8 mouse cellular contexts compared by ENCODE assay signal in the genomic region with DNA sequence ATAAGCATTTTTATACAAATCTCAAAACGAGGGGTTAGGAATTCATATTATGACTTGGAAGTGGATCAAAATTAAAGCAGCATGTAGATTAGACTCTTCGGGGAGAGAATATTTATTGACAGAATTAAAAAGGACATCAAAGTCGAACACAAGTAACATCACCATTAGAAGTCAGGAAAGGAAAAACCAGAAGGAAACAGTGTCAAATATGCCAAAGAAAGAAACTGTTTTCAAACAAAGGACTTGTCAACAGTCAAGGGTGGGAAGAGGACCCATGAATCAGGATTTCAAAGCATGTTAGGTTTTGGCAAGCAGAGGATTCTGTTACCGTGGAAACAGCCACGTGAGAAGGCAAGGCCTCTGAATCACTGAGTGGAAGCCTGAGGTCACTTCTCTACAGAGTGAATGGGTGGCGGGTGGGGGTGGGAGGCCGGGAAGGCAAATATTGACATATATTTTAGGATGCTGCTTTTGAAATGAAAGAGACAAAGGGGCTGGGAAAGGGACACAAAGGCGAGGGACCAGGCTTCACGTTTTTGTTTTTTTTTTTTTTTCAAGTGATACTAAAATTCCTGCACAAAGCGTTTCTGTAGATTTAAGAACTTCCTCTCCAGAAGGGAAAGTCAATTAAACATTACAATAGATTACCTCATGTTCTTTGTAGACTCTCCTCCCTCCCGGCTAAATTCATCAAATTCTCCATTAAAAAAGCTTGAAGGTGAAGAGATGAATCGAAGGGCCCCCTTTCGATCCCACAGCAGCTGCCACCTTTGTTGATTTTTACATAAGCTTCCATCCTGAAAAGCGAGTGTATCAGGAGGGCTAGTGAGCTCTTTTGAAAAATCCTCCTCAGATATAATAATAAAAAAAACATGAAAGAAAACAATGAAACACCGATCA. TPM values are rescaled to one million over a fixed set of nuclear protein-coding genes. Genes with fewer than 3 reads are reported as not detected.
A peak's percentile ranks its signal among the peaks of the same experiment; 100 is the strongest.
DNase-seq lines count a peak whose midpoint lies in the region; ATAC-seq lines count a peak whose summit lies in the region.
"Had no signal": no experiment of that assay in that cellular context is flagged by ENCODE, and none has a peak within 500 bp of the region (broad histone marks: within the 10 kb centered on the region; RNA-seq: fewer than 3 reads in every experiment).

No protein-coding gene starts in this region.

- WGBS in forebrain, embryonic 16.5 days: 10% methylated on average over 15 of the region's 15 CpGs

- ATAC-seq in forebrain, embryonic 16.5 days: peak; percentile 90

- peak overlapping the region; percentile 24 for H3K4me2 ChIP-seq in forebrain, embryonic 16.5 days (ENCODE audit: low read length)

- peaks cover 7% of the 10 kb centered on the region for H3K4me1 ChIP-seq in forebrain, embryonic 16.5 days (replicated peaks; ENCODE audit: control insufficient read depth, insufficient read depth, low read length)

- H3K4me3 ChIP-seq in forebrain, embryonic 16.5 days (replicated peaks; ENCODE audit: low read length): no peak overlapping the region

- H3K9me3 ChIP-seq in forebrain, embryonic 16.5 days (ENCODE audit: control insufficient read depth, low read length): no peaks in the 10 kb centered on the region

- no peaks in the 10 kb centered on the region for H3K36me3 ChIP-seq in forebrain, embryonic 16.5 days (ENCODE audit: control insufficient read depth, insufficient read depth)

- H3K27ac ChIP-seq in forebrain, embryonic 16.5 days (ENCODE audit: low read length): peak overlapping the region; percentile 50

- H3K9ac ChIP-seq in forebrain, embryonic 16.5 days (replicated peaks; ENCODE audit: low read depth, low read length): no peak overlapping the region

- H3K27me3 ChIP-seq in forebrain, embryonic 16.5 days (replicated peaks; ENCODE audit: control insufficient read depth, insufficient read depth, low read length): no peaks in the 10 kb centered on the region

- DNase-seq in MN1 (ENCODE audit: low spot score): peak; percentile 69
- peak; percentile 67 for DNase-seq in adrenal gland, postnatal 14 days
- DNase-seq in layer of hippocampus, postnatal 36 days: peak; percentile 26 to 35
- DNase-seq in retina, postnatal 1 day: peak; percentile 71
- no peak for DNase-seq in urinary bladder, adult 2 months (ENCODE audit: low spot score)
- DNase-seq in heart, postnatal 36 days: no peak

- intact Hi-C loops in heart, postnatal 36 days (cut with DNase I): no loop called here

RNA-seq across cellular contexts. Expression of a gene that starts 18.3 kb away (rescaled TPM):
- total RNA-seq in adrenal gland, postnatal 14 days (2021): not detected in 2 replicates
- polyA plus RNA-seq in forebrain, embryonic 16.5 days (2015; fragmentation: Nextera tagmentation; extraction: Ambion mirVana): 0.18 and 0.21 TPM in 2 replicates
- not detected for total RNA-seq in layer of hippocampus, postnatal 36 days (2021)
- not detected in 2 replicates for polyA plus RNA-seq in urinary bladder, adult 2 months (2012; rRNA removed)
- not detected for total RNA-seq in heart, postnatal 36 days (2021)
- total RNA-seq: neutrophil, adult 5-6 weeks had no signal

Comparison
In these comparisons a context has a peak if more than half of its experiments do, and no peak if none do; other contexts are left out.
1. DNase-seq: peak in MN1 (single experiment), adrenal gland, postnatal 14 days (single experiment), layer of hippocampus, postnatal 36 days (2 of 2) and retina, postnatal 1 day (single experiment); none in urinary bladder, adult 2 months (single experiment) and heart, postnatal 36 days (0 of 2).